Mouse (Mus musculus): ENCODE data around the gene Tbl1xr1. TPM values are rescaled to one million over a fixed set of nuclear protein-coding genes. Genes with fewer than 3 reads are reported as not detected.

The Tbl1xr1 gene
- total RNA-seq, 4 experiments from 2014 or later = 65.0 to 75.4 (median 69.2) TPM

GRCm38 (mm10) chr3:22204186-22204585, 127.7 kb downstream of the Tbl1xr1 start:
- DNase-seq (ENCODE audit: low spot score) = no peak

GRCm38 (mm10) chr3:22221557-22221956, 145.1 kb downstream of the Tbl1xr1 start:
- no peak for DNase-seq (ENCODE audit: low spot score)

GRCm38 (mm10) chr3:22222351-22222750, 145.9 kb downstream of the Tbl1xr1 start:
- DNase-seq (ENCODE audit: low spot score) = no peak

- DNase-seq (ENCODE audit: low spot score) = no peak
Measured at GRCm38 (mm10) chr3:22223023-22223422, 146.6 kb downstream of the Tbl1xr1 start.

- DNase-seq (ENCODE audit: low spot score) = no peak
Measured at GRCm38 (mm10) chr3:22228052-22228451, 151.6 kb downstream of the Tbl1xr1 start.

- DNase-seq (ENCODE audit: low spot score) = no peak
Measured at GRCm38 (mm10) chr3:22230635-22231034, 154.2 kb downstream of the Tbl1xr1 start.

- DNase-seq (ENCODE audit: low spot score) = peak; percentile 67
Measured at GRCm38 (mm10) chr3:22238106-22238900, 161.9 kb downstream of the Tbl1xr1 start.

Measured in heart, adult 8-10 months (tissue).